Mouse (Mus musculus) ovary, postnatal 36 days (tissue): ENCODE measurements around the gene Hivep1.

Experiments used
- DNase-seq: peaks from one replicate; pipeline ENCODE4 v3.0.0; 2022; ENCODE audit warnings: low spot score, mixed read lengths

Hivep1 gene

DNA sequence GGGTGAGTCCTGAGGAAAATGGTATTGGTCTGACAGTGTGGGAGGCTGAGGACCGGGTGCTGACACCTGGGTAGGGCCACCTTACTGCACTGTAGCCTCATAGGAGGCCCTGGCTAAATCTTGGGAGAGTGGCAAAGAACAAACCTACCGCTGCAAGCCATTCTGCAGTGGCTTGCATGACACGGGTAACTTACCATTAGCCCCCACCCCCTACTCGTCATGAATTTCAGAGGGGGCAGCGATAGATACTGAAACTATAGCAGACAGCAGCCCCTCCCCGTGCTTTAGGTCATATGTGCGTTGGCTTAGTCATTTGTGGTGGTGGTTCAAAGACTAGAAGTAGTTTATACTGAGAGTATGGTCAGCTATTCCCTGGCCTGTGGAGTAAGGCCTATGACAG is 61.8 kb downstream of the Hivep1 start:
- DNase-seq, result no peak

DNA sequence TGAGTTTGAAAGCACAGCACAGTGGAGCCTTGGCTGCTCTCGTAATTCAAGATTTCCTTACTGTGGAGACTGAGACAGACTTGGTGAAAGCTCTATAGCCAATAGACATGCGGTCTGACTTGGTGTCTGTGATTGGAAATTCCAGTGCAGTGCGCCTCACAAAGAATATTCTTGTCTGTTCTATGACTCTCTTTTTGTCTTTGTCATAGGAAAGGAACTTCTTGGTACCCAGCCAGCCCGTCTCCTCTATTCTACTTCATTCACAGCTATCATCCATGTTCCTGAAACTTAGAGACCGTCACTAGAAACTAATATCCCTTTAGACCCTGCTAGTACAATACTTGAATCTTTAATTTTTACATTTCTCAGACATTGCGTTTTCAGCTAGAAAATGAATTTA is 64.5 kb downstream of the Hivep1 start:
- no peak for DNase-seq

DNA sequence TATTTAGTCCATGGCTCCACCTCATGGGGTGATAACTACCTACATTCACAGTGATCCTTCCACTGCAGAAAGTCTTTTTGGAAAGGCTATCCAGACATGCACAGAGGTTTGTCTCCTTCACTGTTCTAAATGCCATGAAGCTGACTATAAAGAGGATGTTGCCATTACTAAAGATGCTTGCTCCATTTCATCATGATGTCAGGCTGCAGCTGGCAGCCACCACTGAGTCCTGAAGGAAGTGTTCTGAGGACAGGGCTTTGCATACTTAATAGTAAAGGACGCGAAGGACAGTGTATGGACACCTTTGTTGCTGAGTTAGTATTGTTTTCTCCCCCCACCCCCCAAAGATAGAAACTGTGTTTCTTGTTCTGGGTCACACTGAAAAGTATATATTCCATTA is 67.2 kb downstream of the Hivep1 start:
- no peak for DNase-seq

DNA sequence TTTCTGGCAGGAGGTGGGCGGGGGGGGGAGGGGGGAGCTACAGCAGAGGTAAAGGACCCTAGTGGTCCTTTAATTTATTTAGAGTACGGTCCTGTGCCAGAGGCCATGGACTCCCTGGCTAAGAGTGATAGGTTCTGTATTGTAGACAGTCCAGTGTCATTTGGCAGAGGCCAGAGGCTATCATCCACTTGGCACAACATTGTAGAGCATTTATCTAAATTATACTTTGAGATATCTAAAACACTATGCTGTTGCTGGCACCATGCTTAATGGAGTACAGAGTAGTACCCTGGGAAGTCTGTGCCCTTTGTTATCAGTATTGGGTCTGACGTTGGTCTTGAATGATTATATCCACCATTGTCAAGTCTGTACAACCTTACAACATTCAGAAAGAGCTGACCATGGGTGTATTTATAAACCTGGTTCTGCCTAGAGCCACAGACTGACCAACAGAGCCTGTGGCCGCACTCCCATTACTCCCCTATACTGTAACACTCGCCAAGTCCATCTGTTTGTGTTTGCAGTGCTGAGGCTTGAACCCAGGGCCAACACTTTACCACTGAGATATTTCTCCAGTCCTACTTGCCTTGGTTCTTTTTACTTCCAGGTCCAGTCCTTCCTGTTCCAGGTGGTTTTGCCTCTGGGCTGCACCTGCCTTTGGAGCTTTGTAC is 69.4 kb downstream of the Hivep1 start:
- no peak for DNase-seq

DNA sequence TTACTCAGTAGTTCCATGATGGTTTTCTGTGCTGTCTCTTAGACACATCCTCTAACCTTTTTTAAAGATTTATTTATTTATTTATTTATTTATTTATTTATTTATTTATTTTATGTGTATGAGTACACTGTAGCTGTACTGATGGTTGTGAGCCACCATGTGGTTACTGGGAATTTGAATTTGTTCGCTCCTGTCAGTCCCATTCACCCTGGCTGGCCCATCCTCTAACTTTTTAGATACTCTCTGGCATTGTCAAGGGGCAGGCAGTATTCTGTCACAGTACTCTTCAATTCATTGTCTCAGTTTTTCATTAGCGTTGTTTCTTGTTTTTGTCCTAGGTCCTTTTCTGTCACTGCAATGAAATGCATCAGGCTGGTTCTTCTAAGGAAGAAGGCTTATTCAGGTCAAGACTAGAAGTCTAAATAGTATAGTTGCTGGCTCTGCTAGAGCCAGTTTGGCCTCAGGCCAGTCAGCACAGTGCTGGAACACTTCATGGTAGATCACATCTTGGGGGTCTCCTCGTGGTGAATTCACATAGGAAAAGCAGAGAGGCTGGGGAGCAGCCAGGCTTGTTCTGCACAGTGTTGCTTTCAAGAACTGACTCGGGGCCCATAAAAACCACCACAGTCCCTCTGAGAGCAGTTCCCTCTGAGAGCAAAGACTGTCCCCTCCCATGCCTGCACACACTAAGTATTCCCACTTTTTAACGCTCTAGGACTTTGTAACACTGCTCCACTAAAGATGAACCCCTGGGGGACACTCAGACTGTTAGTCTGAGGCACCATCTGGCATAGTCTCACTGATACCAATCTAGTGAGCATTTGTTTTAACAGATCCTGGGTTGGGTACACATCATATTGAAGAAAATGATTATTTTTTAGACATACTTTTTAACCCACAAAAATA is 70.2 kb downstream of the Hivep1 start:
- no peak for DNase-seq

DNA sequence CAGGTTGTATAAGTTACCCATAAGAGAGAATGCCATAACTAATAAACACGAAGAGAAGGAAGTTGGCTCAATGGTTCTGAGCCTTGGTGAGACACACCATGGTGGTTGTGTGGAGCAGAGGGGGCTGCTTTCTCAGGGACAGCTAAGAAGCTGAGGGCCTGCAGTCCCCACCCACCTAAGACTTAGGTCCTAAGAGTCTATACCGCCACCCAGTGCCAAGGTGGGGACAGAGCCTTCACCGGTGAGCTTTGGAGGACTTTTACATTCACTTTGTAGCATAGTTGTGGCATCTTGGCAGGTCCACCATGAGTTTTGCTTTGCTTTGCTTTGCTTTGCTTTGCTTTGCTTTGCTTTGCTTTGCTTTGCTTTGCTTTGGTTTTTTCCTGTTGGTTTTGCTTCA is 92.8 kb downstream of the Hivep1 start:
- no peak for DNase-seq

DNA sequence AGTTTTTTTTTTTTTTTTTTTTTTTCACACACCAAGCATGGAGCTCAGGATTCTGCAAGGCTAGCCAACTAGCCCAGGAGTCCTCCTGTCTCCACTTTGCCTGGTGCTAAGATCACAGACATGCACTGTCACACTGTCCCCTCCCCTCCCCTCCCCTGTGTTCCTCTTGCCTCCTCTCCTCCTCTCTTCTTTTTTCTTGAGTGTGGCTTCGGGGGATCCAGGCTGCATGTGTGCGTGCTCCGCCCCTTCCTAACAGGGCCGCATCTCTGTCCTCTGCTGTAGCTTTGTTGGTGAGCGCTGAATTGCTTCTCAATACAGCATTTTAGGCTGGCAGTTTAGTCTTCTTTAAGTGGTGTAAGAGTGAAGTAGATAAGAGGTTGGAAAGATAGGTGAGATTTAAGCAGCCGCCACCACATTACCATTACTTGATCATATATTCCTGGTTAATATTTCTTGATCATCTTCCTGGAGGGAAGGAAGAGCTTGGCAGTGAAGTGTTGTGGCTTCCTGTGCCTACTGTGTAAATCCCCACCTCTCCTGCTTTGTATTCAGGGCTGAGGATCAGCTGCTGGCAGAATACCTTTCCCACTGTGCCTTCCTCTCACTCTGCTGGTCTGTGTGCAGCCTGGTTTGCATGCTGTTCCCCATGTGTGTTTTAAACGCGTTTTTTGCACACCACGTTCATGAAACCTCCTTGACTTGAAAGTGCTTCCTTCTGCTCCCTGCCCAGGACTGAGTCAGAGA is 97.7 kb downstream of the Hivep1 start:
- no peak for DNase-seq

DNA sequence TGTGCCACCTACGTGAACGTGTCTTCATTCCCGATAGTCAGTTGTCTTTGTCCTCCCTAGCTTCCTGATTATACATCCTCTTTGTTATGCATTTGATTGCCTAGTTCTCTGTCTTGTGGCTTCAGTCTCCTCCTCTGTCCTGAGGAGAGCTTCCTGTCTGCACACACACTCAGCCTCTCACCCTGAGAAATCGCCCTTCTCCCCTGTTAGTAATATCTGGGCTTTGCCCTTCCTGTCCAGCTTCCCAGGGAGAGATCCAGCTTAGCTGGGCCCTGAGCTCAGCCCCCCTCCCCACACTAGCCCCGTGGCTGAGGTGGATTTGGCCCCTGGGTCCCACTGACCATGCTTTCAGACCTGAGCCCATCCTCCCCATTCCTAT is 98.2 kb downstream of the Hivep1 start:
- no peak for DNase-seq

DNA sequence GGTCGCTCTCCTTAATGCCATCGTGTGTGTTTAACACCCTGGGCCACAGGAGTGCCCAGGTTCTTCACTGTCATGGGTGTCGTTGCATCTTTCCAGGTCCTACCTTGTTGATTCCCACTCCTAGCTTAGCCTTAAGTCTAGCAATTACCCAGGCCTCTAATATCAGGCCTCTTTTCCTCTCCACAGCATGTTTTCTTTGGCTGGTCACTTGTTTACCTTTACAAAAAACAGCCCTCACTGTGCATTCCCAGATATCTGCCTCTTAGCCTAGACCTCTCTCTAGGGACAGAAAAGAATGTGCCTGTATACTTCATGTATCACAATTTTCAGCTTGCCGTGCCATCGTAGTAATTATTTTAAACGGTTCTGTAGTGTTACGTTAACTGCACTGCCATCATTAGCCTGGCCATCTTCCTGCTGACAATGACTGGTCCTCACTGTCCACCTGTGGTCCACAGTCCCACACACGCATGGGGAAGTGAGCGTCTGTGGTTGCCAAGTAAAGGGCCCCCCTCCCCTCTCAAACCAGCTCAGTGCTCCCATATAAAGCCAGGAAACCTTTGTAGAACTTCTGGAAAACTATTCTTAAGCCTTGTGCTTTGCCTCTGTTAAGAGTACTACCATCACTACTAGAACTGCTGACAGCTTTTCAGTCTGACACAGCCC is 98.8 kb downstream of the Hivep1 start:
- no peak for DNase-seq

DNA sequence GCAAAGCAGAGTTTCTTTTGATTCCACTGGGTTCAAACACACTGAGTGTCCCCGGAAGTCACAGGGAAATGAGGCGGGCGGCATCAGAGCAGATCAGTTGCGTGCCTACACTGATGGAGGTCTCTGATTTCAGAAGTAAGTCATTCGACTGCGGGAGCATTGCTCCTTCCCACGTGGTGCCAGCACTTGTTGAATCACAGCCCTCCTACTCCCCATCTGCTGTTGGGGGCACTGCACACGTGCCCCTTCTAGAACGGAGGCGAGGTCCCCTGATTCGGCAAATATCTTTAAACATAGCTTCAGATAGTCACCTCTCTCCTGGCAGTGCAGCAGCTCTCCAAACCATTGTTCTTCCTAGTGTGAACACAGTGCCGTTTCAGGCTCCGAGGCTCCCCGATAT is 106.4 kb downstream of the Hivep1 start:
- no peak for DNase-seq

DNA sequence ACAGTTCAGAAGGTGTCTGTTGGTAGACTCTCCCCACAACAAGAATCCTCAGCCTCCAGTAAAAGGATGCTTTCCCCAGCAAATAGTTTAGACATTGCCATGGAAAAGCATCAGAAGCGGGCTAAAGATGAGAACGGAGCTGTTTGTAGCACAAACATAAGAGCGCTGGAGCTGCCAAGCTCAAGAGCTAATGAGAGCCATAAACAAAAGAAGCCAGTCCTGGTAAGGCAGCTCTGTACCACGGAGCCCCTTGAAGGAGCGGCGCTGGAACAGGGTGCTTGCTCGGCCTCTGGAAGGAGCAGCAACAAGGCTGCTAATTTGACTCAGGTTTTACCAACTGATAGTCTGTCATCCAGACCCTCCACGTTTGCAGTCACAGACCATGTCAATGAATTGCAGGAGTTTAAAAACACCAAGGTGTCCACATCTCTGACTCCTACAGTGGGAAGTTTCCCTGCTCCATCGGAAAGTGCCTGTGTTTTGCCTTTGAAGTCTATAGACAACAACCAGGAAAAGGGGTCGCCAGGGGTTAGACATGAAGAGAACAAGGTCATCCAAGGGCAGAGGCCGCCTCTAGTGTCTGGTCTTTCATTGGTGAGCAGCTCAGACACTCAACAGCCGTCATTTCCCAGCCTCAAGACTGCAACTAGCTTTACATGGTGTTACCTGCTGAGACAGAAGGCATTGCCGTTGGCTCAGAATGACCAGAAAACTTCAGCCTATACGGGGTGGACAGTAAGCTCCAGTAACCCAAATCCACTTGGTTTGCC is 107.8 kb downstream of the Hivep1 start:
- no peak for DNase-seq

DNA sequence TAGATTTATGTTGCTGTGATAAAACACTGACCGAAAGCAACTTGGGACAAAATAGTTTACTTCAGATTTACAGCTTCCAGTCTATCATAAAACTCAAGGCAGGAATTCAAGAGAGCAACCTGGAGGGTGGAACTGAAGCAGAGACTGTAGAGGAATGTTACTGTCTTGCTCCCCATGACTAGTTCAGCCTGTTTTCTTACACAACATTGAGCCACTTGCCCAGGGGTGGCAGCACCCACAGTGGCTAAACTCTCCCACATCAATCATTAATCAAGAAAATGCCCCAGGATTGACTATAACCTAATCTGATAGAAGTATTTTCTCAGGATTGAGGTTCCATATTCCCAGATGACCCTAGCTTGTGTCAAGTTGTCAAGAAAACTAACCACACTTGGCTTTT is 119.0 kb downstream of the Hivep1 start:
- DNase-seq, result no peak

DNA sequence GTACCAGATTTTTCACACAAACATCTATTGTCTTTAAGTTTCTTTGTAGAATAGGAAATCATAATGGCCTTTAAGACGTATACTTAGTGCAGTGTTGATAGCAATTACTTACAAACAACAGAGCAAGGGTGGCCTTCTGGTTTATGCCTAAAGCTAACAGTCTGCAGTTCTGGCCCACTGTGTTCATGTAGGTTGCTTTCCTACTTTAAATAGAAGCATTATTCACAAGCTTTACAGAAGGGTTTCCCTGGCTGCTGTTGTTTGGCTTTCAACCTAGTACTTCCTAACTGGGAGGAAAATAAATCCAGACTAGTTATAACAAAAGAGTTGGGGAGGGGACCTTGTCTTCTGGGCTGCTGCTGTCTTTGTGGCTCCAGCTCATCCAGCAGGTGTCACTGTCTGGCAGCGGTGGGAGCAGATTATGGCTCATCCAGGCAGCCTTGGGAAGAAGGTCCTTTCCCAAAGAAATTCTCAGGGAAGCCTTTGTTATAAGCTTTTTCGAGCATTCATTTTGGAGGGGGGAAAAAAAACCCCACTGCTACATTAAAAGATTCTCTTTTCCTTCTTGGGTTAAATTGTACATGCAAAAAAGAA is 123.1 kb downstream of the Hivep1 start:
- peak; percentile 53 for DNase-seq

DNA sequence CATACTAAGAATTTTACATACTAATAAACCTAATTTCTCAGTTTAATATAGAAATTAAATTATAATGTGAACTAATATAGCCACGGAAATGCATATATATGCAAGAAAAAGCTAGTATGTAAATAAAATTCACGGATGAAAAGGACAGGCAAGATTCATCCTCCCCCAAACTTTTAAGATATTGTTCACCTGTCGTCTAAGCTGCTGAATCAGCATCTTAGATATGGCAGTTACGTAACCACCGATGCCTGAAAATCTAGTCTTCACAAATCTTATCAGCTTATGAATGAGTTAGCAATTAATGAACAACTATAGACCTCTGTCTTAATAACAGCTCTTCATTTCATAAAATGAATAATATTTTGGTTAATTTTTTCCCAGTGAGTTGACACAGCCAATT is 130.8 kb downstream of the Hivep1 start:
- DNase-seq, result no peak

DNA sequence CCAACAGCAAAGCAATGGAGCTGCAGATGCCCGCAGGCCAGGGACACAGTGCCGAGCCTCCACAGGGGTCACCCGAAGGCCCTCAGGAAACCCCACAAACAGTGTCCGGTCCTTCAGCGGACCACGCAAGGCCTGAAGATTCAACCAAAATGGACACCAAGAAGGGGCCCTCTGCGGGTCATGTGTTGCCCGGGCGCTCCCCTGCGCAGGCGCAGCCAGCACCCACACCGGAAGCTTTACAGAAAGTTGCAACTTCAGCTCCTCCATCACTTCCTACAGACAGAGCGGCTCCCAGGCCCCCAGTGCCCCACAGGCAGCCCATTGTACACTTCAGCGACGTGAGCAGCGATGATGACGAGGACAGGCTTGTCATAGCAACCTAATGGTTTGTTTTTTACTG is 132.3 kb downstream of the Hivep1 start:
- no peak for DNase-seq

DNA sequence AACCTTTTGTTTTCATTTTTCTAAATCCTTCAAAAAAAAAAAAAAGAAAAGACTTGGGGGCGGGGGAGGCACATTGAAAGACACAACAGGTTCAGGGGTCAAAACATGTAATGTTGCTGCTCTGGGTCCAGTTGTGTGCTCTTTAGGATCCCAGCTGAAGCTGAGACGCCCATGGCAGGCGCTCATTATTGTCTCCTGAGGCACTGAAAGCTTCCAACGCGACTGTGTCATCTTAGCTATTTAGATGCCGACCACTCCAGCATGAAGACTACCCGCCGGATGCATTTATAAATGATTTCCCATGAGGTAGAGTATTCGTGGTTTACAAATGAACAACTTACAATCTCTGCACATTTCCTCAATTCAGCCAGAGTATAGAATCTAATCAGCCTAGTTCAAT is 141.2 kb downstream of the Hivep1 start:
- no peak for DNase-seq

DNA sequence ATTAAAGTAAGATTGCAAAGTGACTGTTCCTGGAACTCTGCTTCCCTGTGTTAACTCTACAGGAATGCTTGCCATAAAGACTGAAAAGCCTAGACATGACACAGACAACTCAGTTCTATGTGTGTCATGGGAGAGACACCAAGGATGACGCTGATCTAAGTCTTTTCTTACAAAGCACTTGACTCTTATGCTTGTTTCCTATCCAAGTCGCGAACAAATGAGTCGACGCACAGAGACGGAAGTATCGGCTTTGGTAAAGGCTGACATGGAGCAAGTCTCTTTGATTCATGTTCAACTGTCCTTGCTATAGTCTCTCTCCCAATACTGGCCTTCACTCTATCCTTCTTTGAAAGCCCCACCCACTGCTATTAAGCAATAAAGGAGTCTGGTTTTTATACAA is 143.8 kb downstream of the Hivep1 start:
- DNase-seq, result no peak

DNA sequence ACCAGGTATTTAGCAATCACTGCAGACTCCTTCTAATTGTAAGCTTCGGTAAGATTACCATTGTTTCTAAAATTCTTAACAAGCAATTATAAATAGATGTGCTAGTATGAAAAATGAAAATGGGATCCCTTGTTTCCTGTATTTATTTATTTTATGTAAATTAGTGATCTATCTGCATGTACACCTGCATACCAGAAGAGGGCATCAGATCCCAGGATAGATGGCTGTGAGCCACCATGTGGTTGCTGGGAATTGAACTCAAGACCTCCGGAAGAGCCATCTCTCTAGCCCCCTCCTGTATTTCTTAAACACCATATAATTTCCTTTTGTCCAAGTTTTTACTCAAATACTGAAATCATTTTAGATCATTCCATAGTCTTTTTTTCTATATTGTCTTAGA is 145.8 kb downstream of the Hivep1 start:
- DNase-seq, result no peak

DNA sequence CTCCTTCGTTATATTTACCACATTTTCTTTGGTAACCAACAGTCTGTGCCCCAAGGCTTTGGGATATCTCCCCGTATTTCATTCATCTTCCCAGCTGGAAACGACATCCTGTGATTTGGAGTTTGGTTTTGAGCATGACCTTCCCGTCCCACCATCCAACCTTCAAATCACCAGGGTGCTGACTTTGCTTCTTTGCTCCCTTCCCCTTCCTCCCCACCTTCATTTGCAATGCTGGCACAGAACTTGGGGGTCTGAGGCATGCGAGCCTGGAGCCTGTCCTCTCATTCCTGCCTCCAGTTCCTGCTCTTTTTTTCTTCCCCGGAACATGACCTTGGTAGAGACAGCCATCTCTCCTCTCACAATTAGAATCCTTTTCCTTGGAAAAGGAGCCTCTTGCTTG is 161.7 kb downstream of the Hivep1 start:
- no peak for DNase-seq

DNA sequence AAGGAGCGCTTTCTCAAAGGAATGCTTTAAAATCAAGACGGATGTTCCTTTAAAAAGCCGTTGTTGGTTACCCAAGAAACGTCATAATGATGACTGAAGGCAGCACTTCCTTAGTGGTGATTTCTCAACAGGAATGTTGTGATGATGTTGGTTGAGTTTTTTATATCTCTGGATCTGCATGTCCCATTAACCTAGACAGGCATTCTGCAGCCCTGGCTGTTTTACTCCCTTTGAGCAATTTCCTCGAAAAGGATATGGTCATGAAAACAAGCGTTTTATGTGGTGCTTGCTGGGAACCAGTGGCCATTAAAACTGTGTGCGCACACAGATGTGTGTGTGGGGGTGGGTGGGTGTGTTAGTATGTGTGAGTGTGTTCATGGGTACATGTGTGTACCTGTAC is 170.6 kb downstream of the Hivep1 start:
- no peak for DNase-seq

DNA sequence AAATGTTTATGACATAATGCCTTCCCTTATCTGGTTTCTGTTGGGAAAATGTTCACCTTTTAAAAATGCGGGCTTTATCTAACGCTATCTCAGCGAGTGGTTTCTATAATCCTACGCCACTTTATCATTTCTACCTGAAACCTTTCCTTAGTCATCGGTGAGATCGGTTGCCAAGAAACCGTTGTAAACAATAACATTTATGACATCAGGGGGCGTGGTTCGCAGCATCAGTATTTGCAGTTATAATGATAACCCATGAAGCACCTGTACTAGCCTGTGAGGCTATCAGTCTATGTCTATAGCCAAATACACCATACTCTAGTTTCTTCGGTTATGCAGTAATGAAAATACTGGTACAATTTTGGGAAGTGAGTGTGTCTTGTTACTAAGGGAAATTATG is 177.0 kb downstream of the Hivep1 start:
- DNase-seq, result no peak
